Mouse (Mus musculus) CD4-positive helper T cell, adult 2 months (primary cell): ENCODE results near the gene Gpsm1.

Experiments
- DNase-seq: peaks from one replicate; pipeline ENCODE4 v3.0.0-alpha.2; 2012; ENCODE audit warnings: low read depth, missing footprints, low spot score

The Gpsm1 gene

DNA sequence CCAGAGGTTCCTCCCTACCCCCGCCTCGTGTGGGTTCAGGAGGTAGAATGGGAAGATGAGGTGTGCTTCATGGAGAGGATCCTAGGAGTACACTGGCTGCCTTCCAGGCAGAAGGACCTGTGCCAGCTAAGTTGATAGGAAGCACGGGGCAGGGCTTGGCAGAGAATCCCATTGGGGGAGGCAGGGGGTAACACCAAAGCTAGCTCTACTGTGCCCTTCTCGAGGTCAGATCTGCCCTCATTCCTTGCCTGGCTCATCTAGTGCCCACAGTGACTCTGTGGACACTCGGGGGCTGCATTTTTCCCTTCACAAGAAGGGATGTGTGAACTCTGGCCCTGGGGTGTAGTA lies 23.9 kb downstream of the Gpsm1 start:
- DNase-seq = no peak

- DNase-seq = no peak
These were observed 26.2 kb downstream of the Gpsm1 start for GRCm38 (mm10) chr2:26341510-26341981.

GRCm38 (mm10) chr2:26342044-26342443 lies 26.7 kb downstream of the Gpsm1 start:
- DNase-seq = no peak

DNA sequence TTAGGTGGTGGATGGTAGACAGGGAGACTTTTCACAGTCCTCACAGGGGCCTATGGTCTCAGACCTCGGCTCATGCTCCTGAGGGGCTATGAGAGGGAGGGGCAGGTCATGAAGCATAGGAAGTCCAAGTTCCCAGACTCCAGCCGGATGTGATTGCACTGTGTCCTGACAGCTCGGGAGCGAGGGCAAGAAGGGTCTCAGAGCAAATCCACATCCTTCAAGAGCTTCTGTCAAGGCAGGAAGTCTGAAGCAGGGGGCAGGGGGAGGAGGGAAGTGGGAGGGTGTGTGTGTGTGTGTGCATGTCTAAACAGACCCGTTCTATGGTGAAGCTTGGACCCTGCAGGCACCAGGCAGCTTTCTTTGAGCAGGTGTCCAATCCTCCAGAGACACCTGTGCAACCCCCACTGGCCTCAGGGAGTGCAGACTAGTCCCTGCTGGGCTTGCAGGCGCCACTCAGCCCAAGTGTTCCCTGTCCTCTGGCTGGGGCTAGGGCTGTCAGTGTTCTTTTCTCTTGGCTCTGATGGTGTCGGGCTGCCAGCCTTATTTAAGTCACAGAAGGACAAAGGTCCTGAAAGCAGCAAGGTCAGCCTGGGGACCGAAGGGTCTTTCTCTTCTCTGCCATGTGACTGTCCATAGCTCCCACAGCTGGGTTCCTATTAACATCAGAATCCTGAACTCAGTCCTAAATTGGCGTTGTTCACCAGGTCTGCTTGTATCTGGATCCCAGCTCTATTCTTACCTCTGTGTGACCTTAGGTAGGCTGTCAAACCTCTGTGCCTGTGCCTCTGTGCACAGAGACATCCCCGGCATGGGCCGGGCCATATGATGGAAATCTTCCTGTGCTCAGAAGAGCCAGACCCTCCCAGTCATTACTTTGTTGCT lies 27.5 kb downstream of the Gpsm1 start:
- no peak for DNase-seq

- DNase-seq = no peak
These were observed 32.9 kb downstream of the Gpsm1 start for GRCm38 (mm10) chr2:26348241-26348640.

DNA sequence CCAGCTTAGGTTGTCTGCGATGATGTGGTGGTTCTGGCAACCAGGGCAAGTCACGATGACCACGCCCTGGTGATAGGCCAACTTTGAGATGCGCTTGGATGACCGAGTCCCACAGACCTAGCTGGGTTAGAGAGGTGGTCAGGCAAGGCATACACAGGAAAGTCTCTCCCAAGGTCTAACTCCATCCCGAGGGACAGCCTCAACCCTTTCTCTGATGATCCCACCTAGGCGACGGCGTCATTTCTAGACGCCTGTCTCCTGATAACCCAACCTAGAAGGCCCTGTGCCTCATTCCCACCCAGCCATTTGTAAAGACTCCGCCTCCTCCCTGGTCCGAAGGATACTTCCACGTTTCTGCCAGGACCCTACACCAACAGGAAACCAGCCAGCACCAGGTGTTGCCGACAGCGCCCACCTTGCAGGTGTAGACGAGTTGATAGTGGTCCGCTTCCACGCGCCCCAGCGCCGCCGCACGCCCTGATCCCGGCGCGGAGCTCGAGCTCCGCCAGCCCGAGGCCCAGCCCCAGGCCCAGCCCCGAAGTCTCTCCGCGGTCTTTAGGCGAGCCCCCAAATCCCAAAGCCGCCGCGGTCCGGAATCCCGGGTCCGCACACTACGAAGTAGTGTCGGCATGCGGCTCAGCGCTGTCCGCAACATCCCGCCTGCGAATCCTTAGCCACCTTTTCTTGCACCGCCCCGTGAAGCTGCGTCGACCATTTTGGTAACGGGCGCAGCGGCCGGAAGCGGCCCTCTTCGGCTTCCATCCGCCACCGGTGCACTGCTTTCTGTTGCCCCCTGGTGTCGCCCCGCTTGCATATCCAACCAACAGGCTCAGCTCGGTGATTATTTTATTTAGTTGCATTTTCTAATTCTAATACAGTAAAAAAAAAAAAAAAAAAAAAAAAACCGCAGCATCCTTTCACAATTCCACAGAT lies 36.3 kb downstream of the Gpsm1 start, which contains the start of gene Dnlz:
TSS of gene Dnlz (minus strand) at position 753 of the 933 bp plus-strand sequence.
- peak; percentile 95 for DNase-seq

DNA sequence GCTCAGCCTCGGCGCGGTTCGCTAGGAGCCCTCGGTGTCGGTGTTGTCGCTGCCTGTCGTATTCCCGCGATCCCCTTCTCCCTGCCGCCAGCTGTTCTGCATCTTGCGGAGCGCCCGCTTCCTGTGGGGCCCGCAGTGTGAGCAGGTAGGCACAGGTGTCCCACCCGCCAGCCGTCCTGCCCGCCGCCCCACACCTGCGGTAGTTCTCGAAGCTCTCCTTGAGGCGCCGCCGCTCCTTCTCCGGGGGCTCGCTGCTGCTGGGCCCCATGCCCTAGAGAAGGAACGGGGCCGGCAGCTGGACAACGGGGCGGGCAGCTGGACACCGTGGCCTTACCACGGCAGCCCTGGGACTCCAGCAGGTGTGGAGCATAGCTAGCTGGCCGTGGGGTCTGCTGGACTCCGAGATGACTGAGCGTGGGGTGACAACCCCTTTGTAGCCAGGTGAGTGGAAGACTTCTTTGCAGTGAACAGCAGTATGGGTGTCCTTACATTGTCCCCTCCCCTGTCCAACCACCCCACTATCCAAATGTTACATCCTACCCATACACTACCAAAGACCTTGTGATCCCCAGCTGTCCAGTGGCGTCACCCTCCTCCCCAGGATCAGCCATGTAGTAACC lies 37.1 kb downstream of the Gpsm1 start:
- no peak for DNase-seq

DNA sequence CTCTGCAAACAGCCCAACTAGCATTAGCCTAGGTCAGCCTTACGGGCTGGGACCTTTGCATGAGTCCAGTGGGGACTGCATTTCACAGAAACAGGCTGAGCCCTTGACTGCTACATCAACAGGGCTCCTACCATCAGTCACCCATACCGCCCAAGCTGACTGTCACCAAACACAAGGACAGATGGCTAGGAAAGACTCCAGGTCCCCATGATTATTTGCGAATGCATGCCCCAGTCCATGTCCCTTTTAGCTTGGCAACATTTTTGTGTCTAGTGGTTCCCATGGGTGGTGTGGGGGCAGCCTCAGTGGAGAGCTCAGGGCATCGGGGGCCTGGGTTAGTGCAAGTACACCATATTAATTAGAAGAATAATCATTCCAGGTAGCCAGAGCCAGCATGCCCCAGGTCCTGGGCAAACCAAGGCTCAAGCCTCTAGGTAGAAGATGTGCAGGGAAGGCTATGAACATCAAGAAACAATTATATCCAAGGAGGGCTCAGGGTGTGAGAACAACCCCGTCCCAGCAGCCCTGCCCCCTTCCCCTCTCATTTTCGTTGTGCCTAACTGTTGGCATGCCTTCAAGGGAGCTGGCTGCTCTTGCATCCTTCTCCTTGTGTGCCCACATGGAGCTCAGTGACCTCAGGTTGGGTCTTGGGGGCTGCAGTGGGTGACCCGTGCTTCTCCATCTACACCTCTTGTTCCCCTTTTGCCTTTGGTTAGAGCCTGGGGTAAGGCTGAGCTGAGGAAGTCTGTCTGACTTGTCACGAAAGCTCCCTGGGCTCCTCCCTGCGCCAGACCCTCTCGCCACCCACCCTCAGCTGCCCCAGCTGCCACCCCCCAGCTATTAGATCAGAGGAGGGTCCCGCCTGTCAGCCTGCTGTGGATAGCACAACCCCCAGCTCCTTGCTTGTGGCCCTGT lies 38.0 kb downstream of the Gpsm1 start:
- DNase-seq = no peak

- no peak for DNase-seq
These were observed 39.1 kb downstream of the Gpsm1 start for GRCm38 (mm10) chr2:26354401-26354800.

DNA sequence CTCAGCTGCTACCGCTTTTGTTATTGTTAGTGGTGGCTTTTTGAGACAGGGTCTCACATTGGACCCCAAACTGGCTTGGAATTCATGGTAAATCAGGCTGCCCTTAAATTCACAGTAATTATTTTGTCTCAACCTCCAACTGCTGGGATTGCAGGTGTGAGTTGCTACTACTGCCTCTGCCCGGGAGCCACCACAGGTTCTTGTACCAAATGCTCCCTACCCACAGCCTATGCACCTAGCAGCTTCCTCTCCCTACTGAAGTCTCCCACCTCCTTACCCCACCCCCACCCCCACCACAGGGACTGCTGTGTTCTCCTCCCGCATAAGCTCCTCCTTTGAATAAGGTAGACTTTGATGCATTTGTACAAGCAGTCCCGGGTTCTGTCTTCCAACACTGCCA lies 40.9 kb downstream of the Gpsm1 start:
- no peak for DNase-seq

DNA sequence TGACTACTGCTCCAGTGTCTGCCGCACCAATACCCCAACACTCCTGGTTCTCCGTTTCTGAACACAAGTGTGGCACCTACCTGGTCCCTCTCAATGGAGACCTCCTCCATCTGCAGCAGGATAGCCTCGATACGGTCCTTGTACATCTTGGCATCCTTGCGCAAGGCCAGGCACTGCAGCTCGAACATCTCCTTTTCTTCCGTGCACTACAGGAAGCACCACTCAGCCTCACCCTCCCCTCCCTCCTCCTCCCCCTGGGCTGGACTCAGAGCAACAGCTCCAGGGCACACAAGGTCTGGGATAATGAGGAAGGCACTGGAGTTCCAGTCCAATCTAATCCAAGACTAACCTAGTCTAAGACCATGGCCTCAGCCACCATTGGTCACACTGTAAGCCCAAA lies 41.4 kb downstream of the Gpsm1 start:
- peak; percentile 14 for DNase-seq

- no peak for DNase-seq
These were observed 42.2 kb downstream of the Gpsm1 start for GRCm38 (mm10) chr2:26357484-26357883.

DNA sequence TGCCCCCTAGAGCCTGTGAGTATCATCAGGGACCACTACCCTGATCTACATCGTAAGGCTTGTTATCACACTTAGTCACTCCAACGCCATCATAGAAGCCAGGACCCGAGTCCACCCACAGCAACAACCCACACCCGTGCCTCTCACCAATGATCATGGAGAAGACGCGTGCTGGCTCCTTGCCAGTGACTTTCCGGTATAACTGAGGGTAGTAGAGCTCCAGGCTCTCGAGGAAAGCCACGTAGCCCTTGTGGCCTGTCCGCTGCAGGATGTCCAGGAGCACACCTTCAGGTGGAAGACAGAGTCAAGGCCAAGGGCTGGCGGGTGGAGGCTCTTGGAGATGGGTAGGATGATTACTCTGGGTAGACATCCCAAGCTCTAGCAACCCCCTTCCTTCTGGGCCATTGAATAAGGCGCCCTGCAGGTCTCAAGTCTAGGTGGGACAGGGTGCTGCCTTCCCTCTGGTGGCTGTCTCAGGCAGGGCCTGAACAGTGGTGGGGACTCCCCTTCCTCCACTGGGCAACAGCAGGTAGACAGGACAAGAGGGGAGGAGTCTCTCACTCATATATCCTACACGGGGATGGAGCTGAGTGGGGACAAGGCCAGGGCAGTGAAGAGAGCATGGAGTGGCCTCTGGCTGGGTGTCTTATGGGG lies 43.5 kb downstream of the Gpsm1 start:
- DNase-seq = no peak

GRCm38 (mm10) chr2:26359983-26360382 lies 44.7 kb downstream of the Gpsm1 start:
- DNase-seq = no peak

DNA sequence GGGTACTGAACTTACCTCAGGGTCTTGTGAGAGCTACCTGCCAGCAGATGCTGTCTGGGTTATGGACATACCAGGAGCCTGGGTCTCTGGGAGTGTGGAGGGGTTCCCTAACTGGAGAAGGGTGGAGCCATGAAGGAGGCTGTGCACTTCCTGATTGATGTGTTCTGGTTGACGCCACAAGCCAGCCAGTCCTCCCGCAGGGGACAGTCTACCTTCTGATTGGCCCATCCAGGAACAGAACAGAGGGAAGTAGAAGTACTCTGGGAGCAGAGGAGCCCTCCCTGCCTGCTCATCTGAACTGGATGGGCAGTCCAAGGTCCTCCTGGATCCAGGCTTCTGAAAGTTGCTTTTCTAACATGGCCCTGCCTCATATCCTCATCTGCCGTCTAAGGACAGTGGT lies 45.5 kb downstream of the Gpsm1 start, which contains the start of gene Card9:
TSS of gene Card9 (minus strand) at position 147 of the 400 bp plus-strand sequence.
- no peak for DNase-seq

GRCm38 (mm10) chr2:26362991-26363390 lies 47.7 kb downstream of the Gpsm1 start:
- no peak for DNase-seq

DNA sequence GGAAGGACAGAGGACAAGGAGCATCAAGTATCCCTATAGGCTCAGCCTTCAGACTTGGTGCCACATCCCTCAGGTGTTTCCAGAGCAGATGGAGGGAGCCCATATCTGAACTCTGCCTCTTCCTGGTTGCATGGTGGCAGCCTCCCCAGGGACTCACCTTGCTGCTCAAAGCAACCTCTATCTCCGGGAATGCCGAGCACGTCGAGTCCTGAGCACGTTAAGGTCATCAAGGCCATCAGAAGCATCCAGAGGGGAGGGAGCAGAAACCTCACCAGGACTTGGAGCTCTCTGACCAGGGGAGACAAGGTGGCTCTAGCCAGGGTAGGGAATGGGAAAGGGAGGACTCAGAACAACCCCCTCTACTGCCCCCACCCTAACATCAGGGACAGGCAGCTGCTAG lies 48.2 kb downstream of the Gpsm1 start:
- no peak for DNase-seq

DNA sequence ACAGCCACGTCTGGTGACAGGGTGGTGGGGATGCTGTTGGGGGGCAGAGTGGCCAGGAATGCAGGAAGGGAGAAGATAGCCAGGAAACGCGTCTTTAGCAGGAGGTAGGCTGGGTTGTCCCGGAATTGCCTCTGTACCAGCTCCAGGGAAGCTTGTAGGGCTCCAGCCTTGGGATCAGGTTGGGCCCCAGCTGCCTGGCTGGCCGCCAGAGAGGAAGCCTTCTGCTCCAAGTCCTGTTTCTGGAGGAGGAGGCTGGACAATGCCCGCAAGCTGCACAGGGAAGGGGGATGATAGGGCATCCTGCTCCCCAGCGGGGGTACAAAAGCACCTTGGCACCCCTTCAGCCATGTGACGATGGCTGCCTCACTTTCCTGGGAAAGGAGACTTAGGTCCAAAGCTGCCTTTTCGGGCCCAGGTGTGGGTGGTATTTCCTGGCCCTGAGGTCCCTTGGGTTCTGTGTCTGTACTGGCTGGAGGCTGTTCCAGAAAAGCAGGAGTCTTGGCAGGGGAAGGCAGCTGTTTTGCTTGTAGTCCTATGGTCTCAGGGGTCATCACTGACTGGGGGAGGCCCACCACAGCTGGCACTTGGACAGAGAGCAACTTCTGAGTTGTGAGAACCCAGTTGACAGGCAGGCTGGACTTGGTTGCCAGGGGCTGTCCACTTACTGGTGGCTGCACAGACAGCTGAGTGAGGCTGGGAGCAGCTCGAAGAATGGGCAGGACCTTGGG lies 49.6 kb downstream of the Gpsm1 start:
- no peak for DNase-seq

DNA sequence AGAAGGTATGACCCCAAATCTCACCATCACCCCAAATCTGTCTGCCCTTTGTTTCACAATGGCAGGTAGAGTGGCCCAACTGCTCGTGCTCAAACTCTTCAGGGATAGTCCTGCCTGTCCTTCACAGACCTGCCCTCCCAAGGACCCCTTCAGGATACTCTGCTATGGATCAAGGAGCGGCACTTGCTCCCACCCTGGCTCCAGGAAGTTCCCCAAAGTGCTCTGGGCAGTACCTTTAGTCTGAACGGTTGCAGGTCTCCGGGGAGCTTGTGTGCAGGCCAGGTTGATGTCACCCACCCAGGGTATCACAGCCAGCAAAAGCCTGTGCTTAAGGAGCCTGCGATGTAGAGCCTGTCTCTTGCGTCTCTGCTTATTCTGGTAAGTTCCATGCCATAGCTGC lies 52.6 kb downstream of the Gpsm1 start:
- no peak for DNase-seq

DNA sequence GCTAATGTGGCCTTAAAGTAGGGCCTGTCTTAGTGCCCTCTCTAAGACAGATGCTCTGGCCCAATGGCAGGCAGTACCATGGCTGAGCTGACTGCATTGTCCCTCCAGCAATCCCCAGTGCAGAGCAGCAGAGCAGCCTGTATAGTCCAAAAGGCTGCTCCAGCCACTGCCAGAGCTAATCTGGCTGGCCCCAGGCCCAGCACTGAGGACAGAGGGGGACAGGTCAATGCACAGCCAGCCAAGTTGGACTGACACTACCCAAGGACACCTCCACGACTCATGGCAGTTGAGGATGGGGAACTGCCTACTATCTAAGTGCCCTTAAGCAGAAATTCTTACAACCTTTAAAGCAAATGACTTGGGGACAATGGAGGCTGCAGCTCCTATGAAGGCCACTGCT lies 53.3 kb downstream of the Gpsm1 start:
- no peak for DNase-seq
